Mouse (Mus musculus) heart, postnatal 10 days (tissue): ENCODE data around the gene Bcl7c. TPM values are rescaled to one million over a fixed set of nuclear protein-coding genes. Genes with fewer than 3 reads are reported as not detected.
A peak's percentile ranks its signal among the peaks of the same experiment; 100 is the strongest.
"Not testable (repeated sequence)": the region's sequence is repeated elsewhere in the genome, so short reads cannot be mapped to it uniquely, and the experiment has no call there.

ENCODE experiments used
- DNase-seq, 2 experiments: peaks; one replicate each; pipeline ENCODE4 v3.0.0; 2021
- intact Hi-C: fragments of 180-260 bp; cut with DNase I; formaldehyde crosslinking; loops from one replicate; pipeline ENCODE4 v1.15.1; 2025
- total RNA-seq, 2 experiments: library from RNA; stranded (reverse); gene quantifications; 2 replicates each; pipeline ENCODE4 v1.2.3; 2021

Gene Bcl7c
- total RNA-seq, 2 experiments from 2014 or later = 60.5 to 62.9 TPM

DNA sequence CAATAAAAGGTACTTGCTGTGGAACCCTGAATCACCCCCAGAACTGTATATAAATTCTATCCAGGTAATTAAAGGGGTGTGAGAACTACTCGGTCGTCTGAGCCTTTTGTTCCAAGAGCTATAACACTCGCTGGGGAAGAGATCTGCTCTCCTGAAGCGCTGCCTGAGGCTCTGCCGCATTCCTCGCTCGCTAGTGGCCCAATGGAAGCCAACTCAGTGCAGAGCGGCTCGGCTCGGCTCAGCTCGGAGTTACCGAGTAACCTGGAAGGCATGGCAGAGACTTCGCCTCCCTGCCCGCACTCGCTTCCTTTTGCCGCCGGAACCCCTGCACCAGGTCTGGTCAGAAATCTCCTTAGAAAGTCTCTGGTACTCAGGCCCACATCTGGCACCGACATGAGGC lies 56.7 kb downstream of the Bcl7c start:
- intact Hi-C loops = no loop called here
- peak; percentile 8 to 11 for DNase-seq

DNA sequence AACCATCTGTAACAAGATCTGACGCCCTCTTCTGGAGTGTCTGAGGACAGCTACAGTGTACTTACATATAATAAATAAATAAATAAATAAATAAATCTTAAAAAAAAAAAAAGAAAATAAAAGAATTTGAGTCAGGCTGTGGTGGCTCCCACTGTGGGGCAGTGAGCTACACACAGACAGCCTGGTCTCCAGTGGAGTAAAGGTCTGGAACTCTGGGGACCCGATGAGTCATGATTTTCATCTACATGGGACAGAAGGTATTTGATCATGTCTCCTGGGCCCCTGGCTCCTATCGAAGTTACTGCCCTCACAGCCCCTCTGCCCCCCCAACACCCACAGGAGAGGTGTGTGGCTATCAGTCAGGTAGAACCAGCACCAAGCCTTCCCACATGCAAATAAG lies 57.1 kb downstream of the Bcl7c start:
- DNase-seq = no peak
- intact Hi-C loops = no loop called here

DNA sequence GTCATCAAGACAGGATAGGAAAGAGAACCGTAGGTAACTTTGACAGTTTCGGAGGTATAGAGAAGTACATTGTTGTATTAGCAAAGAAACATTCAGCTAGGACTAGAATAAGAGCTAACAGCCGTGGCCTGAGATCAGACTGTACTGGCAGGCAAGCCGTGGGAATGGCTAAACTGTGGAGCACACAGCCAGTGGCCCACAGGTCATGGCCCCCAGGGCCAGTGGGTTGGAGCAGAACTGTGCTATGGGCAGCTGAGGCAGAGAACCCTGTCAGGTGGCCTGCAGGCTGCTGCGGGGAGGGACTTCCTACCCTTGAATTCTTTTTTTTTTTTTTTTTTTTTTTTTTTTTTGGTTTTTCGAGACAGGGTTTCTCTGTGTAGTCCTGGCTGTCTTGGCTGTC lies 59.5 kb downstream of the Bcl7c start:
- DNase-seq = no peak
- intact Hi-C loops = no loop called here

DNA sequence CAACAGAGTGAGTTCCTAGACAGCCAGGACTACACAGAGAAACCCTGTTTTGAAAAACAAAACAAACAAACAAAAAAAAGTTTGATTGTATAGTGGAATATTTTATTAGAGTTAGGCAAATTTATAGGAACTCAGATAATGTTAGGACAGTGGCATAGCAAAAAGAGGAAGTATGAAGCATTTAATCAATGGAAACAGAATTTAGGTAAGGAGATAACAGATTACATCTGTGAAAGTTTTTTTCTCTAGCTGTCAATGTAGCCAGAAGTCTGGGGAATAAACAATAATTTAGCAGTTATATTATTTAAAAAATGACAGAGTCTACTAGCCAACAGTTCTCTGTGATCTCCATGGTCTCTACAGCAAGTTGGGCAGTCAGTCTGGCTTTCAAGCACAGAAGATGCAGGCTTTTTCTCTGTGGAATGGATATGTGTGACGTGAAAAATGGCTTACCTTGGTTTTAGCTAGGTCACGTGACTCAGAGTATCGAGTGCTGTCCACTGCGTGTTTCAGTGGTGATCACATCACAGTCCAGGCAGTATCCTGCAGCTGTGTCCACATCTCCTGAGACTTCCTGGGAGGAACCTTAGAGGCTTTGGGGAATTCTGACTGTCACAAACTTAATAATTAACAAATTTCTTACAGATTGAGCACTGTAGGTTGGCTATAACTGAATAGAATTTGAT lies 60.1 kb downstream of the Bcl7c start:
- DNase-seq = no peak
- intact Hi-C loops = no loop called here

DNA sequence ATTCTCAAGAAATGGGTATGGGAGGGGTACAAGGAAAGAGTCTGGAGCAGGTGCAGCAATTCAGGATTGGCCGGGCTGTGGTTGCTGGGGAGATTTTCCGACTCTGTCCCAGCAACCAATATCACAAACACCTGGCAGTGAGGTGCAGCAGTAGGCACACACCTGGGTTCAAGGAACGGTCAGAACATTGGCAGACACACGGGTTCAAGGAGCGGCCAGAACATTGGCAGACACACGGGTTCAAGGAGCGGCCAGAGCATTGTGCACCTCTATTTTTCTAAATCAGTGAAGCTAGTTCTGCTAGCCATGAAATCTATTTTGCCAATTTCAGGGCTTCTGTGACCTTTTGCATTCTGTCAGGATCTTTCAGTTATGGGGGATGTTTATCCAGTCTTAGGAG lies 61.2 kb downstream of the Bcl7c start:
- intact Hi-C loops, DNase-seq: not testable (repeated sequence)

DNA sequence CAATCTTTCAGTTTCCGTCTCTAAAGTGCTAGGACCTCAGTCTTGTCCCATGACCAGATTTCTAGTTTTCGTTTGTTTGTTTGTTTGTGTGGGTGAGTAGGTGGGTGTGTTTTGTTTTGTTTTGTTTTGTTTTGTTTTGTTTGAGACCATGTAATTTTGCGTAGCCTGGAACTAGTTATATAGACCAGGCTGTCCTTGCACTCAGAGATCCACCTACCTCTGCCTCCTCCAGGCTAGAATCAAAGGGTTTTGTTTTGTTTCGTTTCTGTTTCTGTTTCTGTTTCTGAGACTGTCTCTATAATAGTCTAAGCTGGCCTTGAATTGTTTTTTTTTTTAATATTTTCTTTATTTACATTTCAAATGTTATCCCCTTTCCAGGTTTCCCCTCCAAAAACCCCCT lies 62.4 kb downstream of the Bcl7c start:
- no peak for DNase-seq
- intact Hi-C loops = no loop called here

DNA sequence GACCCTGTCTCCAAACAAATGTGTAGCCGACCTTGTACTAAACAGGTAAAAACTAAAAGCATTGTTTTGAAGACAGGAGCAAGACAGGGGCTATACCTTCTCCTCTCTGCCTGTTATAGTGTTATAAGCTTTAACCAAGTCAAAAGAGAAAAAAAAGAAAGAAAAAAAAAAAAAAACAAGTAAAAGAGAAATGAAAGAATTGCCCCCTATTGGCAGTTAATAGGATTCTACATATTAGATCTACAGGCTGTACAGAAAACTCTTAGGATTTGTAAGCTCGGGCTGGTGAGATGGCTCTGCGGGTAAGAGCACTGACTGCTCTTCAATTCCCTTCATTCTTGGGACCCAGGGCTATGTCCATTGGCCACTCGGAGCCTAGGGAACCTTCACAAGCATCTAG lies 66.5 kb downstream of the Bcl7c start:
- intact Hi-C loops = no loop called here
- DNase-seq = no peak

DNA sequence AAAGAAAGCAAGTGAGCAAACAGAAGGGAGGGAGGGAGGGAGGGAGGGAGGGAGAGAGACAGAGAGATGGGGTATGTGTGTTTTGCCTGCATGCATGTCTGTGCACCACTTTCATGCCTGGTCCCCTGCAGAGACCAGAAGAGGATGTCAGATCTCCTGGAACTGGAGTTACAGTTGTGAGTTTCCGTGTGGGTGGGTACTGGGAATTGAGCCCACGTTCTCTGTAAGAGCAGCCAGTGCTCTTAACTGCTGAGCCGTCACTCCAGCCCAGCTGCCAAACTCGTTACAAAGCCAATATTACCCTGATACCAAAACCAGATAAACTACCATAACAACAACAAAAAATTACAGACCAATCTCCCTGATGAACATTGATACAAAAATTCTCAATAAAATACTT lies 67.5 kb downstream of the Bcl7c start:
- DNase-seq = peak in 1 of 2 experiments; percentile 16
- intact Hi-C loops = no loop called here

DNA sequence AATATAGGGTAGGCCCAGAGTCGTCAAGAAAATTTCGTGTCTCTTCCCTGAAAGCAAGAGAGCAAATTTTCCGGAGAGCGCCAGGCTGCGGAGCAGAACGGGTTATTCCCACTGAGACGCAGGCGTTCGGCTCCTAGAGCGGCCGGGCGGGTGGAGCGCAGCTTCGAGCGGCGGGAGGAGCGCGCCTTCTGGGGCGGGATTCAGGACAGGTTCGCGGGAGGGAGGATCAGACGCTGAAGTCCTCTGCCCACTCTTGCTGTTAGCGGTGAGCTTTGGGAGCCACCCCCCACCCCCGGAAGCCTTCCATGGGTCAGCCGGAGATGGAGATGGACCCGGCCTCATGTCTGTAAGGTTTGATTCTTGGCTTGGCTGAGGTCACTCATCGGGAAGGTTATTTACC lies 71.8 kb downstream of the Bcl7c start:
- intact Hi-C loops = loop anchor here (1.0 kb wide), 1 partner anchor 23 kb away; no protein-coding TSS in a partner anchor
- DNase-seq = peak; percentile 85 to 87

DNA sequence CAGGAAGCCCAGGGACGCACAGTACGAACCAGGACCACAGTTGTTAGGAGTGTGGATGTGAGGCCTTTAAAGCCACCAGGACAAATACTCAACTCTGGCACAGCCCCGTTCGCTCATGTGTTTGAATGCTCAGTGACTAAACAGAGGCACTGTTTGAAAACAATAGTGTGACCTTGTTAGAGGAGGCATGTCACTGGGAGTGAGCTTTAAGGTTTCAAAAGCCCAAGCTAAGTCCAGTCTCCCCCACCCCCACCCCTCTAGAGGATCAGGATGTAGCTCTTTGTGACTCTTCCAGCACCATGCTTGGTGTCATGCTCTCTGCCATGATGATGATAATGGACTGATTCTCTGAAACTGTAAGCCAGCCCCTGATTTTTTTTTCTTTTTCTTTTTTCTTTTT lies 77.3 kb downstream of the Bcl7c start:
- intact Hi-C loops = no loop called here
- DNase-seq = no peak

DNA sequence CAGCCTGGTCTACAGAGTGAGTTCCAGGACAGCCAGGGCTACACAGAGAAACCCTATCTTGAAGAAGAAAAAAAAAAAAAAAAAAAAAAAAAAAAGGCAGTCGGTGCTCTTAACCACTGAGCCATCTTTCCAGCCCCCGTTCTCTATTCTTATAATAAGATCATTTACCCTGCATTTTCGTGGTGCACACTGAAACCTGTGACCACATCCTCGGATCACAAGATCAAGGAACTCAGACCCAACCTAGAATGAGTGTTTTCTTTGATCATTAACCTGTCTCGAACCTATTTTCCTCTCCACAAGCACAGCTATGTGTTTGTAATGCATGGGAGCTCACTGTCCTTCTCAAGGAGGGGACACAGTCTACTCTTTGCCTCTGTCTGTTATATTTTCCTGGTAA lies 80.1 kb downstream of the Bcl7c start:
- intact Hi-C loops = no loop called here
- no peak for DNase-seq

DNA sequence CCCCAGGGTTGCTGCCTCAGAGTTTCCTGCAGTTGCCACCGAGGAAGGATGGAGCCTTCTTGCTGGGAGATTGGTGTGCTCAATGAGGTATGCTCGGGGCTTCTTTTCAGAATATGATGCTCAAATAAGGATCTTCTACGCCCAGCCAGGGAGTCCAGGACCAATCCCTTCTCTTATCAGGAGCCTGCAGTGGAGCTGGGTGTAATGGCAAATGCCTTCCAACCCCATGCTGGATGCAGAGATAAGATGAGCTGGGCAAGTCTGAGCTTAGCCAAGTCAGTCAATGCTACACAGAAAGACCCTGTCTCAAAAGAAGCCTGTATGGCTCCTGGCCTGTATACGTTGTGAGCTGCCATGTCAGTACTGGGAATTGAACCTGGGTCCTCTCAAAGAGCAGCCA lies 82.3 kb downstream of the Bcl7c start:
- intact Hi-C loops = no loop called here
- no peak for DNase-seq

DNA sequence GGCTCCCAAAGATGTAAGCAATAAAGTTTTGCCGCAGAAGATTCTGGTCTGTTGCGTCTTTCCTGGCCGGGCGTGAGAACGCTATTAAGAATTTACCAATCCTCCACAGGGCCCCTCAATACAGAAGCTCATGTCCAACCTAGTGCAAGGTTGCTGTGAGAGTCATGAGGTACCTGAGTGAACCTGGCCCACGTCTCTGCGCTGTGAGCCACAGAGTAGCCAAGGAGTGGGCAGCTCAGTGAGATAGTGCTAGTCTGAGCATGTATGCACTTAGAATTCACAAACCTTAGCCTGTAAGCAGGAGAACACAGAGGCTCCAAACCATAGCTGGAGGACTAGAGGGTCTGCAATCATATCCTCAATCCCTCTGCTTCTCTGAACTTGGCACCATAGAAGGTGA lies 82.7 kb downstream of the Bcl7c start:
- no peak for DNase-seq
- intact Hi-C loops = no loop called here

DNA sequence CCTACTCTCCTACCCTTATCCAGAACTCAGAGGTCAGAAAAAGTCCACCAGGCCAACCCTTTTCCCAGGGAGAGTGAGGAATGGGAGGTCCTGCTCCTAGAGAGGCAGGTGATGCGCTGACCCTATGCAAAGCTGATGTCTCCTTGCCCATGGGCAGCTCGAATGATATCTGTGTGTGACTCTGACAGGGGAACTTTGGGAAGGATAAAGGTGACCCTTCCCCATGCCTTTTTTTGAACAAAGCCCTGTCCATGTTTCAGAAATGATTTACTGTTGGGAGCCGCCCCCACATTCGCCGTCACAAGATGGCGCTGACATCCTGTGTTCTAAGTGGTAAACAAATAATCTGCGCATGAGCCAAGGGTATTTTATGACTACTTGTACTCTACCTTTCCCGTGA lies 90.3 kb downstream of the Bcl7c start:
- intact Hi-C loops = loop anchor here (5.0 kb wide), 1 partner anchor 89 kb away; the partner anchor contains the start of gene Bcl7c
- not testable (repeated sequence) for DNase-seq

DNA sequence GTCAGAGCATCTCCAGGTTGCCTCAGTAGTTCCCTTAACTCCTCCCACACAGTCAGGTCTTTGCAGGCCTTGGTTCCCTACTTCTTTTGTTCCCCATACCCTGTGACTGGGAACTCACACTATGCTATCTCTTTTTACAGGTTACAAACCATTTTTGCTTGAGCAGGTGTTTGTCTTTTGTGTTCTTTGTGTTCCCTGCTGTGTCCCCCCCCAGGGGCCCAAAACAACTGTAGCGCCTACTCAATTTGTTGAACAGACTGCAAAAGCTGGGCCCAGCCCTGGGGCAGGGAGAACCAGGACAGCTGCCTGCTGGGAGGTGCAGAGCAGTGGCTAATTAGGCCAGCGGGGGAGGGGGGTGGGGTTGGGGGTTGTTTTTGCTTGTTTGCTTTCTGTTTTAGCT lies 90.8 kb downstream of the Bcl7c start:
- DNase-seq = no peak
- intact Hi-C loops = loop anchor here (5.0 kb wide), 1 partner anchor 89 kb away; the partner anchor contains the start of gene Bcl7c

DNA sequence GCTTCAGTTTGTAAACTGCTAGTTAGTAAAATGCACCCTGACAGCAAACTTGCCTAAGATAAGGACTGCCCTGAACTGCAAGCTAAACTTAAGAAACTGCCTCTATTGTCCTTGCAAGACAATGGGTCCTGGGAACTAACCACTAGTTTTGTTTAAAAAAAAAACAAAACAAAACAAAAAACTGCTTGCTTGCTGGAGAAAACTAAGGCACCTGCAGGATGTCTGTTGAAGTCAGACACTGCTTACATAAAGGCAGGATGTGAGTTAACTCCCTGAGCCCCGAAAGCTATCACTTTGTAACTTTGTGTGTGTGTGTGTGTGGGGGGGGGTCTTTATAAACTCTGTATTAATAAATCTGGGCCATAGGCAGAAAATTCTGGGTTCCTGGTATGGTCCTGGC lies 91.9 kb downstream of the Bcl7c start:
- no peak for DNase-seq
- intact Hi-C loops = loop anchor here (5.0 kb wide), 1 partner anchor 90 kb away; the partner anchor contains the start of gene Bcl7c

DNA sequence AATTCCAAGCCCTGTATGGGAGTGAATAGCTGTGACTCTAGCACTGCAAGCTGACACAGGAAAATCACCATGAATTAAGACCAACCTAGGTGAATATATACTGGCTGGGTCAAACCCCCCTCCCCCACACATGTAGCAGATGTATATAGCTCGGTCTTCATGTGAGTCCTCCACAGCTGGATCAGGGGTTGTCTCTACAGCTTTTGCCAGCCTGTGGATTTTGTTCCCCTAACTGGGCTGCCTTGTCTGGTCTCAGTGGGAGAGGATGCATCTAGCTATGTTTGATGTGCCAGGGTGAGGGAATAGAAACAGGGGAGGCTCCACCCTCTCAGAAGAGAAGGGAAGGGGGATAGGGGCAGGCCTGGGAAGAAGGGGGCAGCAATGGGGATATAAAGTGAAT lies 92.4 kb downstream of the Bcl7c start:
- no peak for DNase-seq
- intact Hi-C loops = loop anchor here (5.0 kb wide), 1 partner anchor 91 kb away; the partner anchor contains the start of gene Bcl7c

DNA sequence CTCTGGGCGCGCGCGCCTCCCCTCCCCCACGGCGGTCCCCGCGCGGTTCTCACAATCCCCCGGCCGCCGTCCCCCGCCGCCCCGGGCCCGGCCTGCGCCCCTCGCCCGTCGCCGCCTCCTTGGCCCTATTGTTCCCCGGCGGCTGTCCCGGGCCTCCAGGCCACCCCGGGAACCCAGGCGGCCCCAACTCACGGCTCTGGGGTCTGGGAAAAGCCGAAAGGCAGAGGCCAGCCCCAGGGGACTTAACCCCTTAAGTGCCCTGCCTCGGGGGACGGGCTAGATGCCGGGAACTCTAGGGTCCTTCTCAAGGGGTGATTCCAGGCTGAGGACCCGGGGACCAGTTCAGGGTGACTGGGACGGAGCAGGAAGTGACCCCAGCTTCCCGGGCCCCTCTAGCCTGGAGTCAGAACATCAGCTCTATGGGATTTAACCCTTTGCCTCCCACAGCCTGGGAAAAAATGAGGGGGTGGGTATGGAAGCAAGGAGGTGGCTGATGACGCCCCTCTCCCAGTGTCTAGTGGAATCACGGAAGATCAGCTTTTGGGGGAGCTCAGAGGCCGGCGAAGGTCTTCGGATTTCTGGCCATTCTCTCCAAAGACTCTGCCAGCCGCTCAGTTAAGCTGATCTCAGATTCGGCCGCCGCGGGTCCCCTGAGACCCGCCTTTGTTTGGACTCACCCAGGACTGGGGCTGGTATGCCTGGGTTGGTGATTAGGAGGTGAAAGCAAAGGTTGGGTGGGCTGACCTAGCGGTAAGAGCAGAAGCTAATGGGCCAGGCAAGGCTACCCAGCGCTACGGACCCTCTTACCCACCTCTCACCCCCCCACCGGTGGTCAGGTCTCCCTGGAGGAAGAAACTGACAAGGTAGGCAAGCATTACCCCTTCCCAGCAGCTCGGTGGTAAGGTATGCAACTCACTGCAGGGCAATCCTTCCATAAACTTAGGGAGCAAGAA lies 93.6 kb downstream of the Bcl7c start, which contains the start of gene Zfp629:
Gene Zfp629 (minus strand): TSS at position 907 of the 953 bp plus-strand sequence.
- peak; percentile 87 to 90 for DNase-seq
- intact Hi-C loops = loop anchor here (1.0 to 5.0 kb wide), 3 partner anchors 22 to 132 kb away; partner anchors contain the start of gene Bcl7c

DNA sequence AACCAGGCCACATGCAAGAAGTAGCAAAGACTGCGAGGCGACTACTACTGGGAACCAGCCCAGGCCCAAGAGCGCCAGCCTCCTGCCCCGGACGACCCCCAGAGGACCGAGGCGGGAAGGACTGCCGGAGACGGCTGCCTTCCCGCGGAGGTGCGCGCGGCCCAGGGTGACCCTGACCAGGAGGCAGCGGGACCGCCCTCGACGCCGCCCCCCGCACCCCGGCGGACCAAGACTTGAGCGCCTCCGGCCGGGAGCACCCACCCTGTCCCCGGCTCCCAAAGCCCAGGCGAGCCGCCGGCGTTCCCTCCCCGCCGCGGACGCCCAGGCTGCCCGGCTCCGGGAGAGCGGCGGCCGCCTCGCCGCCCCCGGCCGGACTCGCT lies 94.2 kb downstream of the Bcl7c start:
- DNase-seq = peak; percentile 75 to 78
- intact Hi-C loops = loop anchor here (1.0 to 5.0 kb wide), 2 partner anchors 23 to 133 kb away; no protein-coding TSS in a partner anchor

DNA sequence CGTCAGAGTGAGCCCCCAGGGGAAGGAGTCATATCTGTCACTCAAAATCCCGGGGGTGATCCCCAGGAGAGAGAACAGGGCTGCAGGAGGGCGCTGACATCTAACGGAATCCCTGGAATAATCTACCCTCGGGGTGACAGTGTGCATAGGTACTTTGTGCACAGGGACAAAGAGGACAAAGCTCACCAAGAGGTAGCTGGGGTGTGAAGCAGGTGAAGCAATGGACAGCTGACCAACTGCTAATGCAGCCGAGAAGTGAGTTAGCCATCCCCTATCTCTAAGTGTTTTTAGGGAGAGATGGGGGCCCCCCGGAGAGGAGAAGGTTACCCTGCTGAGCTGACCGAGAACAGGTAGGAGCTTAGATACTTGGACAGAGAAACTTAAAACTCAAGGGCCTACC lies 94.6 kb downstream of the Bcl7c start:
- intact Hi-C loops = loop anchor here (1.0 to 5.0 kb wide), 2 partner anchors 23 to 133 kb away; no protein-coding TSS in a partner anchor
- peak in 1 of 2 experiments; percentile 31 for DNase-seq

DNA sequence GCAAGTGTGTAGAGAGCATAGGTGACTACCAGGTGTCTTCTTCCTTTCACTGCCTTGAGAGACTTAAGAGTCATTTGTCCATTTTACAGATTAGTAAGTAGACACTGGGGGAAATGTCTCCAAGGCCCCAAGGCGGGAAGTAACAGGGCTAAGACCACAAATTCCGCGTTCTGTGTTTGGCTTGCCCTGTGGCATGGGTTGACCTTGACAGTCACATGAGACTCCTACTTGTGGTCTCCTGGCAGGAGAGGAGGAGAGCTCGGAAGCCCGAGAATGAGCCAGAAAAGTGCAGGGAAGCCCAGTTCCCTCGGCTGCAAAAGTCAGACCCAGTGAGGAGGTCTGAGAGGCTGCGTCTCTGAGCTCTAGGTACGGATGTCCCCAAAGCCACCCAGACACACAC lies 95.2 kb downstream of the Bcl7c start:
- intact Hi-C loops = loop anchor here (5.0 kb wide), 1 partner anchor 134 kb away; no protein-coding TSS in a partner anchor
- DNase-seq = peak; percentile 27 to 37
